Mouse (Mus musculus): Measurements from ENCODE around the gene Stra6l. TPM values are rescaled to one million over a fixed set of nuclear protein-coding genes. Genes with fewer than 3 reads are reported as not detected.

Gene Stra6l
- polyA plus RNA-seq, 1 experiment from 2014 or later, result 1.5 TPM

GRCm38 (mm10) chr4:45890066-45890761, 41.8 kb downstream of the Stra6l start, which contains the start of gene Ccdc180:
TSS of gene Ccdc180 (plus strand) at chr4:45890303.
- Histone ChIP-seq H3K9ac (replicated peaks) (0 out of 2 replicates have a peak within 1 kb of the TSS, but pooled peaks have one; percentile 6), H3K9me3 (no peaks in the 10 kb centered on the region), H3K27me3 (no peaks in the 10 kb centered on the region), H3K4me1 (peaks cover 11% of the 10 kb centered on the region), H3K4me3 (no peak within 1 kb of the TSS), H3K27ac (replicated peaks) (no peak within 1 kb of the TSS), H3K36me3 (no peaks in the 10 kb centered on the region), H3K4me2 (replicated peaks) (0 out of 2 replicates have a peak within 1 kb of the TSS, but pooled peaks have one; percentile 11)
- WGBS, result 9% methylated on average over 17 of the region's 19 CpGs
- ATAC-seq (replicated peaks), result no peak

GRCm38 (mm10) chr4:45896425-45897081, 48.1 kb downstream of the Stra6l start:
- Histone ChIP-seq H3K4me3 (no peak overlapping the region), H3K4me1 (0 out of 2 replicates have a peak, but pooled peaks cover 2% of the 10 kb centered on the region), H3K4me2 (replicated peaks) (no peak overlapping the region), H3K27ac (replicated peaks) (no peak overlapping the region), H3K27me3 (no peaks in the 10 kb centered on the region), H3K36me3 (no peaks in the 10 kb centered on the region), H3K9ac (replicated peaks) (no peak overlapping the region), H3K9me3 (no peaks in the 10 kb centered on the region)
- no peak for ATAC-seq (replicated peaks)
- 16% methylated on average over 16 of the region's 16 CpGs for WGBS

GRCm38 (mm10) chr4:45898413-45898812, 49.9 kb downstream of the Stra6l start:
- H3K4me2 ChIP-seq (replicated peaks), result no peak overlapping the region
- no peaks in the 10 kb centered on the region for H3K9me3 ChIP-seq
- WGBS, result 67% methylated on average over 5 of the region's 5 CpGs
- no peaks in the 10 kb centered on the region for H3K36me3 ChIP-seq
- H3K27me3 ChIP-seq, result no peaks in the 10 kb centered on the region
- no peak overlapping the region for H3K27ac ChIP-seq (replicated peaks)
- H3K9ac ChIP-seq (replicated peaks), result no peak overlapping the region
- H3K4me3 ChIP-seq, result no peak overlapping the region
- 0 out of 2 replicates have a peak, but pooled peaks cover 2% of the 10 kb centered on the region for H3K4me1 ChIP-seq
- ATAC-seq (replicated peaks), result no peak

GRCm38 (mm10) chr4:45909256-45909655, 60.8 kb downstream of the Stra6l start:
- no peaks in the 10 kb centered on the region for H3K36me3 ChIP-seq
- no peak overlapping the region for H3K4me2 ChIP-seq (replicated peaks)
- no peaks in the 10 kb centered on the region for H3K27me3 ChIP-seq
- H3K9me3 ChIP-seq, result no peaks in the 10 kb centered on the region
- H3K4me1 ChIP-seq, result no peaks in the 10 kb centered on the region
- H3K27ac ChIP-seq (replicated peaks), result no peak overlapping the region
- no peak for ATAC-seq (replicated peaks)
- H3K4me3 ChIP-seq, result no peak overlapping the region
- 91% methylated on average over 13 of the region's 13 CpGs for WGBS
- H3K9ac ChIP-seq (replicated peaks), result no peak overlapping the region

- Histone ChIP-seq H3K27ac (replicated peaks) (no peak overlapping the region), H3K9me3 (no peaks in the 10 kb centered on the region), H3K36me3 (no peaks in the 10 kb centered on the region), H3K9ac (replicated peaks) (no peak overlapping the region), H3K4me3 (no peak overlapping the region), H3K27me3 (no peaks in the 10 kb centered on the region), H3K4me1 (no peaks in the 10 kb centered on the region), H3K4me2 (replicated peaks) (no peak overlapping the region)
- 74% methylated on average over 4 of the region's 4 CpGs for WGBS
- ATAC-seq (replicated peaks), result no peak
Observed at GRCm38 (mm10) chr4:45909924-45910323, 61.5 kb downstream of the Stra6l start.

GRCm38 (mm10) chr4:45911256-45911655, 62.8 kb downstream of the Stra6l start:
- Histone ChIP-seq H3K9me3 (no peaks in the 10 kb centered on the region), H3K4me2 (replicated peaks) (no peak overlapping the region), H3K27me3 (no peaks in the 10 kb centered on the region), H3K36me3 (no peaks in the 10 kb centered on the region), H3K9ac (replicated peaks) (no peak overlapping the region), H3K4me1 (no peaks in the 10 kb centered on the region), H3K27ac (replicated peaks) (no peak overlapping the region), H3K4me3 (no peak overlapping the region)
- no peak for ATAC-seq (replicated peaks)
- WGBS, result 77% methylated on average over 5 of the region's 5 CpGs

GRCm38 (mm10) chr4:45911876-45912275, 63.4 kb downstream of the Stra6l start:
- WGBS, result 93% methylated on average over 4 of the region's 4 CpGs
- no peaks in the 10 kb centered on the region for H3K27me3 ChIP-seq
- no peaks in the 10 kb centered on the region for H3K9me3 ChIP-seq
- H3K4me2 ChIP-seq (replicated peaks), result no peak overlapping the region
- no peak overlapping the region for H3K4me3 ChIP-seq
- H3K36me3 ChIP-seq, result no peaks in the 10 kb centered on the region
- no peak overlapping the region for H3K27ac ChIP-seq (replicated peaks)
- no peak for ATAC-seq (replicated peaks)
- no peaks in the 10 kb centered on the region for H3K4me1 ChIP-seq
- H3K9ac ChIP-seq (replicated peaks), result no peak overlapping the region

GRCm38 (mm10) chr4:45917091-45917490, 68.6 kb downstream of the Stra6l start:
- Histone ChIP-seq H3K4me1 (no peaks in the 10 kb centered on the region), H3K36me3 (no peaks in the 10 kb centered on the region), H3K9me3 (no peaks in the 10 kb centered on the region), H3K9ac (replicated peaks) (no peak overlapping the region), H3K4me2 (replicated peaks) (no peak overlapping the region), H3K27ac (replicated peaks) (no peak overlapping the region), H3K27me3 (no peaks in the 10 kb centered on the region), H3K4me3 (no peak overlapping the region)
- ATAC-seq (replicated peaks), result no peak
- WGBS, result 71% methylated on average over 7 of the region's 7 CpGs

GRCm38 (mm10) chr4:45921663-45922435, 73.4 kb downstream of the Stra6l start:
- ATAC-seq (replicated peaks), result no peak
- Histone ChIP-seq H3K4me3 (no peak overlapping the region), H3K4me2 (replicated peaks) (no peak overlapping the region), H3K4me1 (no peaks in the 10 kb centered on the region), H3K27ac (replicated peaks) (no peak overlapping the region), H3K9me3 (no peaks in the 10 kb centered on the region), H3K9ac (replicated peaks) (no peak overlapping the region), H3K27me3 (no peaks in the 10 kb centered on the region), H3K36me3 (no peaks in the 10 kb centered on the region)
- WGBS, result 89% methylated on average over 10 of the region's 10 CpGs

- Histone ChIP-seq H3K4me3 (no peak overlapping the region), H3K27ac (replicated peaks) (no peak overlapping the region), H3K4me2 (replicated peaks) (no peak overlapping the region), H3K36me3 (no peaks in the 10 kb centered on the region), H3K9me3 (no peaks in the 10 kb centered on the region), H3K27me3 (no peaks in the 10 kb centered on the region), H3K9ac (replicated peaks) (no peak overlapping the region), H3K4me1 (no peaks in the 10 kb centered on the region)
- ATAC-seq (replicated peaks), result no peak
- 84% methylated on average over 4 of the region's 4 CpGs for WGBS
Observed at GRCm38 (mm10) chr4:45924011-45924410, 75.5 kb downstream of the Stra6l start.

- Histone ChIP-seq H3K9ac (replicated peaks) (no peak overlapping the region), H3K4me1 (no peaks in the 10 kb centered on the region), H3K27me3 (no peaks in the 10 kb centered on the region), H3K27ac (replicated peaks) (no peak overlapping the region), H3K4me2 (replicated peaks) (no peak overlapping the region), H3K9me3 (no peaks in the 10 kb centered on the region), H3K36me3 (no peaks in the 10 kb centered on the region), H3K4me3 (no peak overlapping the region)
- no peak for ATAC-seq (replicated peaks)
- WGBS, result 78% methylated on average over 4 of the region's 4 CpGs
Observed at GRCm38 (mm10) chr4:45928561-45928960, 80.1 kb downstream of the Stra6l start.
